ENCODE assay signal across 10 mouse cellular contexts in genomic region chr7:80091004-80091865, GRCm38 (mm10). TPM values are rescaled to one million over a fixed set of nuclear protein-coding genes. Genes with fewer than 3 reads are reported as not detected.
DNase-seq lines count a peak whose midpoint lies in the region; ATAC-seq and TF ChIP-seq lines count a peak whose summit lies in the region.
"Had no signal": no experiment of that assay in that cellular context is flagged by ENCODE, and none has a peak within 500 bp of the region (broad histone marks: within the 10 kb centered on the region; RNA-seq: fewer than 3 reads in every experiment).

No protein-coding gene starts in this region.

- H3K36me3 ChIP-seq in hindbrain, embryonic 11.5 days (ENCODE audit: control insufficient read depth, insufficient read depth, low read length), result peaks cover 30% of the 10 kb centered on the region; the same call in 1 of the 2 replicates
- H3K36me3 ChIP-seq in hindbrain, embryonic 16.5 days (ENCODE audit: control insufficient read depth, insufficient read depth, low read length), result peaks cover 23% of the 10 kb centered on the region
- peaks cover 99% of the 10 kb centered on the region for H3K36me3 ChIP-seq in E14TG2a.4 (ENCODE audit: insufficient read depth, low read length)

- no peak overlapping the region for H3K4me2 ChIP-seq in hindbrain, embryonic 11.5 days (replicated peaks; ENCODE audit: low read depth, low read length)
- H3K4me2 ChIP-seq in hindbrain, embryonic 16.5 days (ENCODE audit: low read length), result no peak overlapping the region
- H3K4me2 ChIP-seq: limb, embryonic 12.5 days had no signal

- DNase-seq in hindbrain, embryonic 11.5 days (ENCODE audit: low spot score), result no peak
- peak; percentile 40 to 43 for DNase-seq in B cell, adult 2 months
- no peak for DNase-seq in gastrocnemius, postnatal 4 days (ENCODE audit: low spot score in 2 of 2)
- DNase-seq in adrenal gland, adult (ENCODE audit: inconsistent age in 2 of 2, low spot score in 1 of 2), result no peak
- DNase-seq in urinary bladder, postnatal 36 days (ENCODE audit: low spot score in 2 of 2), result no peak
- DNase-seq: kidney, adult 11 months had no signal

- no peaks in the 10 kb centered on the region for H3K4me1 ChIP-seq in hindbrain, embryonic 11.5 days (replicated peaks; ENCODE audit: control insufficient read depth, insufficient read depth, low read length)
- no peaks in the 10 kb centered on the region for H3K4me1 ChIP-seq in hindbrain, embryonic 16.5 days (ENCODE audit: control insufficient read depth, insufficient read depth, low read depth, low read length)
- peaks cover 94% of the 10 kb centered on the region for H3K4me1 ChIP-seq in E14TG2a.4 (replicated peaks; ENCODE audit: low read depth, low read length)
- H3K4me1 ChIP-seq: limb, embryonic 12.5 days had no signal

- no peak for ATAC-seq in hindbrain, embryonic 11.5 days (ENCODE audit: low FRiP score)
- no peak for ATAC-seq in hindbrain, embryonic 16.5 days
- ATAC-seq in inflammation-experienced regulatory T-cells, adult 6 months, result peak; percentile 92

- H3K9ac ChIP-seq in hindbrain, embryonic 11.5 days (ENCODE audit: low read depth, low read length), result no peak overlapping the region
- H3K9ac ChIP-seq in hindbrain, embryonic 16.5 days (ENCODE audit: low read depth, low read length), result no peak overlapping the region
- H3K9ac ChIP-seq: limb, embryonic 12.5 days had no signal

- no peaks in the 10 kb centered on the region for H3K9me3 ChIP-seq in hindbrain, embryonic 11.5 days (ENCODE audit: control insufficient read depth, low read length)
- no peaks in the 10 kb centered on the region for H3K9me3 ChIP-seq in hindbrain, embryonic 16.5 days (ENCODE audit: control insufficient read depth, low read length)
- H3K9me3 ChIP-seq in E14TG2a.4 (ENCODE audit: low read length), result no peaks in the 10 kb centered on the region
- H3K9me3 ChIP-seq: limb, embryonic 12.5 days had no signal

- no peaks in the 10 kb centered on the region for H3K27me3 ChIP-seq in hindbrain, embryonic 11.5 days (ENCODE audit: control insufficient read depth, insufficient read depth, low read length)
- no peaks in the 10 kb centered on the region for H3K27me3 ChIP-seq in hindbrain, embryonic 16.5 days (replicated peaks; ENCODE audit: control insufficient read depth, insufficient read depth, low read length)
- H3K27me3 ChIP-seq in E14TG2a.4 (ENCODE audit: insufficient read depth, low read length), result no peaks in the 10 kb centered on the region
- H3K27me3 ChIP-seq: limb, embryonic 12.5 days had no signal

- H3K27ac ChIP-seq in hindbrain, embryonic 11.5 days (ENCODE audit: low read depth, low read length), result peak overlapping the region; percentile 10; the same call in 1 of the 2 replicates
- H3K27ac ChIP-seq in hindbrain, embryonic 16.5 days (ENCODE audit: low read depth, low read length), result no peak overlapping the region
- H3K27ac ChIP-seq: limb, embryonic 12.5 days had no signal

- no peak overlapping the region for H3K4me3 ChIP-seq in hindbrain, embryonic 11.5 days (ENCODE audit: low read depth, low read length)
- no peak overlapping the region for H3K4me3 ChIP-seq in hindbrain, embryonic 16.5 days (ENCODE audit: low read length)
- peak overlapping the region; percentile 10; the same call in 1 of the 2 replicates for H3K4me3 ChIP-seq in E14TG2a.4 (replicated peaks; ENCODE audit: low read length)
- H3K4me3 ChIP-seq: limb, embryonic 12.5 days had no signal

- 61% methylated on average over 13 of the region's 13 CpGs for WGBS in hindbrain, embryonic 11.5 days
- WGBS in hindbrain, embryonic 16.5 days, result 65% methylated on average over 13 of the region's 13 CpGs

- TF ChIP-seq CTCF in E14TG2a.4 (conservative IDR thresholded peaks at IDR 0.05; ENCODE audit: low read length), result no peak

RNA-seq across cellular contexts. Expression of gene Idh2, which starts 24.0 kb away (rescaled TPM):
- polyA plus RNA-seq in hindbrain, embryonic 11.5 days (2014; fragmentation: Nextera tagmentation; extraction: Ambion mirVana), result 331 and 352 TPM in 2 replicates
- polyA plus RNA-seq in hindbrain, embryonic 16.5 days (2015; fragmentation: Nextera tagmentation; extraction: Ambion mirVana), result 215 and 225 TPM in 2 replicates
- 10 to 100 TPM; 13.5 to 28.7 (median 20.3) TPM for polyA plus RNA-seq in inflammation-experienced regulatory T-cells, adult 6 months (2017; shearing (Covaris generic))
- 100 to 1,000 TPM; 433 to 473 TPM for total RNA-seq in gastrocnemius, postnatal 4 days (2021)

Comparison
In these comparisons a context has a peak if more than half of its experiments do, and no peak if none do; other contexts are left out.
1. DNase-seq: peak in B cell, adult 2 months (2 of 2); none in hindbrain, embryonic 11.5 days (single experiment), gastrocnemius, postnatal 4 days (0 of 2), adrenal gland, adult (0 of 2) and urinary bladder, postnatal 36 days (0 of 2).